In the genomic region with DNA sequence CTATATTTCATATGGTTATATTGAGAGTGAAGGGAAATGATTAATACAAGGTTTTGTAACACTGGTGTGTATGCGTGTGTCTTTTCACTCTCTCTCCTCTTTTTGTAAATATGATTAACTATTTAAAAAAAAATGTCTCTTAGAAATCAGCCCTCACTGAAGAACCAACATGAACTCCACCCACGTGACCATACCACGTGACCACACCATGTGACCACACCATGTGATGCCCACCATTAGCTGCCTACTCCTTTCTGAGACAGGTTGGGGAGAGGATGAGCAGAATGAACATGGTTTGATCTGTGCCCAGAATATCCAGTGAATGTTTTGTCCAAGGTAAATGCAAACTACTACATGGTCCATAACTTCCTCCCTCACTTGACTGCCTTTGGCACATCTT, we compare ENCODE assay signal across 13 mouse cellular contexts.
"Had no signal": no experiment of that assay in that cellular context is flagged by ENCODE, and none has a peak within 500 bp of the region (broad histone marks: within the 10 kb centered on the region; RNA-seq: fewer than 3 reads in every experiment).

No protein-coding gene starts in this region.

- H3K4me3 ChIP-seq: limb, embryonic 13.5 days; midbrain, embryonic 12.5 days; neural tube, embryonic 15.5 days had no signal

- H3K27me3 ChIP-seq: limb, embryonic 13.5 days; midbrain, embryonic 12.5 days; neural tube, embryonic 15.5 days had no signal

- H3K4me1 ChIP-seq: neural tube, embryonic 15.5 days had no signal

- H3K36me3 ChIP-seq: midbrain, embryonic 12.5 days; neural tube, embryonic 15.5 days had no signal

- ATAC-seq: midbrain, embryonic 16.5 days had no signal

- H3K4me2 ChIP-seq: limb, embryonic 13.5 days; midbrain, embryonic 12.5 days; neural tube, embryonic 15.5 days had no signal

- H3K9ac ChIP-seq: limb, embryonic 13.5 days; liver, embryonic 14.5 days; midbrain, embryonic 12.5 days; neural tube, embryonic 15.5 days had no signal

- DNase-seq: kidney, adult 8-10 months; kidney, postnatal 25 days; left cerebral cortex, postnatal 4 days; lung, adult 18-20 months; right cerebral cortex, adult 18-20 months; right cerebral cortex, postnatal 25 days; thymus, adult 18-20 months; thymus, postnatal 25 days had no signal

- H3K9me3 ChIP-seq: limb, embryonic 13.5 days; midbrain, embryonic 12.5 days; neural tube, embryonic 15.5 days had no signal

- H3K27ac ChIP-seq: limb, embryonic 13.5 days; liver, embryonic 14.5 days; midbrain, embryonic 12.5 days; neural tube, embryonic 15.5 days had no signal
